Mouse (Mus musculus): ENCODE results near the gene Gm29289. TPM values are rescaled to one million over a fixed set of nuclear protein-coding genes. Genes with fewer than 3 reads are reported as not detected.
"Not testable (repeated sequence)": the region's sequence is repeated elsewhere in the genome, so short reads cannot be mapped to it uniquely, and the experiment has no call there.

The Gm29289 gene
- not detected in 2 replicates for polyA plus RNA-seq (2012; rRNA removed)

DNA sequence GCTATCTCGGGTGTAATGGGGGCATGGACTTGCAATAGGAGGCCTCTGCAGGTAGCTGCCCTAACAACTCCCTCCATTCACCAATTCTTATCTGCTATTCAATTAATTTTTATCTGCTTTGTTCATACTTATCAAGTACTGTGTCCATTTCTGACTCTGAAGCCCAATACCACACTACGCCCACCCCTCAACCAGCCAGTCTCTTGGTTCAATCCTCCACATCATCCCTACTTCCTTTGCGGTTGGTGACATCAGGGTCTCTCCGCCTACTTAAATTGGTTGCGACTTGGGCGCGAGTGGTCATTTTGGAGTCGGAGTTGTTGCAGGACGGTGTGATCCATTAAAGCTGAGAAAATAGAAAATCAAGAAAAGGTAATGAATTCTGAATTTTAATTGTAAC is at the start of gene Gm29289:
TSS of gene Gm29289 (plus strand) at position 301 of the 400 bp plus-strand sequence.
- DNase-seq (ENCODE audit: low spot score), result not testable (repeated sequence)

GRCm38 (mm10) chrY:2900689-2901088 is 31.7 kb upstream of the Gm29289 start, which contains the start of gene Gm10352:
TSS of gene Gm10352 (plus strand) at chrY:2900989.
- not testable (repeated sequence) for DNase-seq (ENCODE audit: low spot score)

Other genes starting within 250 kb of the Gm29289 start
- not detected in 2 replicates for gene H2al2b, start 211.9 kb upstream of the Gm29289 start, polyA plus RNA-seq (2012; rRNA removed)
- gene Gm4064, start 136.4 kb upstream of the Gm29289 start, polyA plus RNA-seq (2012; rRNA removed), result not detected in 2 replicates
- not detected in 2 replicates for gene Rbmy, start 101.9 kb upstream of the Gm29289 start, polyA plus RNA-seq (2012; rRNA removed)
- gene Gm10256, start 101.9 kb upstream of the Gm29289 start, polyA plus RNA-seq (2012; rRNA removed), result not detected in 2 replicates
- gene Gm10352, start 31.6 kb upstream of the Gm29289 start, polyA plus RNA-seq (2012; rRNA removed), result not detected in 2 replicates